Mouse (Mus musculus) C2C12 (cell line): Measurements from ENCODE around the gene Cnn2.

ENCODE experiments used
- CTCF ChIP-seq: IDR thresholded peaks from one replicate; pipeline ENCODE4 v1.5.1; 2011; ENCODE audit not compliant: control insufficient read depth, insufficient read depth, insufficient read length
- FOSL1 ChIP-seq: IDR thresholded peaks from one replicate; pipeline ENCODE4 v1.8.0; 2011; ENCODE audit warnings: mild to moderate bottlenecking, low read length; ENCODE audit not compliant: poor library complexity, insufficient read depth, severe bottlenecking
- MYOD1 ChIP-seq: IDR thresholded peaks from one replicate; pipeline ENCODE4 v1.6.1; 2011; ENCODE audit warnings: low read depth; ENCODE audit not compliant: control insufficient read depth, insufficient read length
- MYOG ChIP-seq: IDR thresholded peaks from one replicate; pipeline ENCODE4 v1.6.1; 2011; ENCODE audit not compliant: control insufficient read depth, insufficient read length; ENCODE audit errors: extremely low read depth

- TF ChIP-seq MYOG (no peak), CTCF (no peak), MYOD1 (no peak), FOSL1 (no peak)
Observed at GRCm38 (mm10) chr10:80036832-80037231, 48.4 kb downstream of the Cnn2 start.
